Comparison of ENCODE assay signal across 20 mouse cellular contexts in the genomic region with DNA sequence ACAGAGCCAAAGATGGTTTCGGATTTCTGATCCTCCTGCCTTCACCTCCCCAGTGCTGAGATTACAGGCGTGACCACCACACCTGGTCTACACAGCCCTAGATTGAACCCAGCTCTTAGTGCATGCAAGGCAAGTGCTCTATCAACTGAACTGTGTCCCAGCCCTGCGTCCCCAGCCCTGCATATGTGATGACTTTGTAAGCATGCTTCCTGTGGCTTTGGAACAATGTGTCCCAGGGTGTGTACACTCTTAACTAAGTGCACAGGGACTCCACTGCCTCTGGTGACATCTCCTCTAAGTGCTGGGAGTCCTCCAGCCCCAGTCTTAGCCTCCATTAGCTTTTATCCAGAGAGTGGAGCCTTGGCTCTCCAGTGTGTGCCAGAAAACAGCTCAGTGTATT. TPM values are rescaled to one million over a fixed set of nuclear protein-coding genes. Genes with fewer than 3 reads are reported as not detected.
"Had no signal": no experiment of that assay in that cellular context is flagged by ENCODE, and none has a peak within 500 bp of the region (broad histone marks: within the 10 kb centered on the region; RNA-seq: fewer than 3 reads in every experiment).

No protein-coding gene starts in this region.

- H3K4me2 ChIP-seq: lung, embryonic 15.5 days; midbrain, embryonic 11.5 days; midbrain, embryonic 13.5 days; midbrain, embryonic 15.5 days; neural tube, embryonic 12.5 days; stomach, embryonic 15.5 days had no signal

- DNase-seq: liver, postnatal 0 days; lung, adult 2 months; lung, postnatal 14 days; lung, postnatal 36 days; right cerebral cortex, postnatal 14 days; thymus, adult 2 months; thymus, postnatal 25 days; thymus, postnatal 4 days had no signal

- H3K9me3 ChIP-seq: lung, embryonic 15.5 days; midbrain, embryonic 13.5 days; midbrain, embryonic 15.5 days; neural tube, embryonic 12.5 days; stomach, embryonic 15.5 days had no signal

- H3K36me3 ChIP-seq: lung, embryonic 15.5 days; midbrain, embryonic 13.5 days; midbrain, embryonic 15.5 days; neural tube, embryonic 12.5 days; stomach, embryonic 15.5 days had no signal

- H3K27ac ChIP-seq: lung, embryonic 15.5 days; macrophage; midbrain, embryonic 13.5 days; midbrain, embryonic 15.5 days; neural tube, embryonic 12.5 days; stomach, embryonic 15.5 days; stomach, postnatal 0 days had no signal

- H3K4me3 ChIP-seq: lung, embryonic 15.5 days; midbrain, embryonic 13.5 days; midbrain, embryonic 15.5 days; neural tube, embryonic 12.5 days; stomach, embryonic 15.5 days had no signal

- ATAC-seq: liver, postnatal 0 days; lung, postnatal 0 days; midbrain, embryonic 13.5 days; midbrain, embryonic 15.5 days had no signal

- H3K9ac ChIP-seq: liver, postnatal 0 days; lung, embryonic 15.5 days; midbrain, embryonic 13.5 days; midbrain, embryonic 15.5 days; neural tube, embryonic 12.5 days; stomach, embryonic 15.5 days had no signal

RNA-seq across cellular contexts. Expression of a gene that starts 47.0 kb away (rescaled TPM):
- total RNA-seq: megakaryocyte progenitor cell, adult 5-6 weeks; monocyte, adult 5-6 weeks; neutrophil, adult 5-6 weeks had no signal
- polyA plus RNA-seq: macrophage had no signal
